In the genomic region with DNA sequence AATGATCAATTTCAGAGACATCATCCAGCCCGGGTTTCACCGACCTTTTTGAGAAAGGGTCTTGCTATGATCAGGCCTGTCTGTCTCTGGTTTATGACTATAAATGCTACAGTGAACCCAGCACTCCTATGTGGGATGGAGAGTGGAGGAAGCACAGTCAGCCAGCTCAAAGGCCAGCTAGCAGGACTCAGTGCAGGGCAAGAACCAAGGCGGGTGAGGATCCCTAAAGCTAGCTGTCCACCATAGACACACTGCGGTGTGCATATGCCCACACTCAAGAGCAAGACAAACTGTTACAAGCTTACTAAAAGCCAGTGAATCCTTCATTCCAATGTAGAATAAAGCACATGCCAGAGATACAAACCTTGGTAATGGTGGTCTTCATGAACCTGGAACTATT, we compare ENCODE assay signal across 27 mouse cellular contexts. TPM values are rescaled to one million over a fixed set of nuclear protein-coding genes. Genes with fewer than 3 reads are reported as not detected.
DNase-seq lines count a peak whose midpoint lies in the region; ATAC-seq and TF ChIP-seq lines count a peak whose summit lies in the region.
"Had no signal": no experiment of that assay in that cellular context is flagged by ENCODE, and none has a peak within 500 bp of the region (broad histone marks: within the 10 kb centered on the region; RNA-seq: fewer than 3 reads in every experiment).

No protein-coding gene starts in this region.

- no peak for ATAC-seq in stomach, postnatal 0 days (ENCODE audit: low FRiP score, low TSS enrichment)
- ATAC-seq: activated CD4-positive, CD25-positive, alpha-beta regulatory T cell, adult 4 months; CD4-positive, CD25-positive, alpha-beta regulatory T cell, adult 4 months; forebrain, embryonic 14.5 days; forebrain, embryonic 16.5 days; Patski had no signal

- H3K27ac ChIP-seq in CH12.LX (ENCODE audit: insufficient read depth, low read depth): no peak overlapping the region
- H3K27ac ChIP-seq in stomach, postnatal 0 days (replicated peaks): no peak overlapping the region
- H3K27ac ChIP-seq: embryonic facial prominence, embryonic 13.5 days; embryonic facial prominence, embryonic 15.5 days; forebrain, embryonic 10.5 days; forebrain, embryonic 12.5 days had no signal

- peak; percentile 8 for DNase-seq in 416B (ENCODE audit: low read depth)
- no peak for DNase-seq in CH12.LX (ENCODE audit: extremely low read depth)
- DNase-seq in stomach, postnatal 0 days (ENCODE audit: low spot score): peak; percentile 9
- DNase-seq in spleen, postnatal 4 days (ENCODE audit: low spot score in 2 of 2): no peak
- no peak for DNase-seq in lung, postnatal 25 days (ENCODE audit: low spot score)
- no peak for DNase-seq in thymus, adult 18-20 months
- DNase-seq: adrenal gland, adult 8-10 months; adrenal gland, postnatal 14 days; adrenal gland, postnatal 36 days; B cell, adult 2 months; cerebellum, adult 11-12 months; cerebellum, adult 2 months; cerebellum, adult 9-10 months; cerebellum, postnatal 10 days; cerebellum, postnatal 25 days; embryo, embryonic 11 days had no signal

- dilution Hi-C loops in CH12.LX (cut with MboI; ENCODE audit: extremely low pct_ligation_motif_present, extremely low pct_unique_long_range_greater_than_20kb, low sequenced_read_pairs): no loop called here

- no peaks in the 10 kb centered on the region for H3K9me3 ChIP-seq in CH12.LX (replicated peaks; ENCODE audit: low read length)
- H3K9me3 ChIP-seq in stomach, postnatal 0 days (ENCODE audit: control insufficient read depth, low read length): no peaks in the 10 kb centered on the region
- H3K9me3 ChIP-seq: embryonic facial prominence, embryonic 13.5 days; embryonic facial prominence, embryonic 15.5 days; forebrain, embryonic 10.5 days; forebrain, embryonic 12.5 days had no signal

- H3ac ChIP-seq in myocyte (ENCODE audit: control insufficient read depth, insufficient read length): no peak overlapping the region

- TF ChIP-seq POLR2A in CH12.LX (IDR thresholded peaks at IDR 0.05; ENCODE audit: low read depth, low read length): peak; percentile 19; the same call in 1 of the 2 replicates
- no peak for TF ChIP-seq POLR2A in myocyte (IDR thresholded peaks at IDR 0.05; ENCODE audit: insufficient read length, low read depth)

- WGBS in stomach, postnatal 0 days: 84% methylated on average over 4 of the region's 4 CpGs

- peaks cover 0 to 32% of the 10 kb centered on the region in 2 experiments; a peak in 2 of 4 replicates for H3K4me1 ChIP-seq in CH12.LX (ENCODE audit: control insufficient read depth in 1 of 2, insufficient read depth in 2 of 2)
- no peaks in the 10 kb centered on the region for H3K4me1 ChIP-seq in stomach, postnatal 0 days (replicated peaks; ENCODE audit: control insufficient read depth, insufficient read depth)

- H3K4me3 ChIP-seq in CH12.LX (replicated peaks in 1 of 3; ENCODE audit: low read depth in 2 of 3, low read length in 2 of 3, poor library complexity in 1 of 3): no peak overlapping the region
- H3K4me3 ChIP-seq in myocyte: no peak overlapping the region
- H3K4me3 ChIP-seq in stomach, postnatal 0 days (ENCODE audit: low read depth, low read length): no peak overlapping the region
- H3K4me3 ChIP-seq: embryonic facial prominence, embryonic 13.5 days; embryonic facial prominence, embryonic 15.5 days; erythroblast, embryonic 14.5 days; forebrain, embryonic 10.5 days; forebrain, embryonic 12.5 days had no signal

- no peak overlapping the region for H3K9ac ChIP-seq in CH12.LX (ENCODE audit: insufficient read depth, low read depth)
- H3K9ac ChIP-seq in stomach, postnatal 0 days (ENCODE audit: low read length): no peak overlapping the region
- H3K9ac ChIP-seq: embryonic facial prominence, embryonic 13.5 days; embryonic facial prominence, embryonic 15.5 days; forebrain, embryonic 12.5 days had no signal

- H3K27me3 ChIP-seq in CH12.LX (replicated peaks): no peaks in the 10 kb centered on the region
- no peaks in the 10 kb centered on the region for H3K27me3 ChIP-seq in myocyte (ENCODE audit: control insufficient read depth, insufficient read depth, insufficient read length)
- H3K27me3 ChIP-seq in stomach, postnatal 0 days (ENCODE audit: control insufficient read depth, insufficient read depth, low read length): no peaks in the 10 kb centered on the region
- H3K27me3 ChIP-seq: embryonic facial prominence, embryonic 13.5 days; embryonic facial prominence, embryonic 15.5 days; forebrain, embryonic 12.5 days; Patski had no signal

- no peak for TF ChIP-seq CTCF in CH12.LX (conservative IDR thresholded peaks at IDR 0.05 in 1 of 2, IDR thresholded peaks at IDR 0.05 in 1 of 2; ENCODE audit: low read depth in 2 of 2, low read length in 2 of 2)
- no peak for TF ChIP-seq CTCF in stomach, postnatal 0 days (IDR thresholded peaks at IDR 0.05; ENCODE audit: low read depth)

- no peak for TF ChIP-seq RAD21 in CH12.LX (IDR thresholded peaks at IDR 0.05; ENCODE audit: low read depth, low read length)

- no peak overlapping the region for H3K4me2 ChIP-seq in CH12.LX (ENCODE audit: insufficient read depth, low read depth, poor library complexity, severe bottlenecking)
- no peak overlapping the region for H3K4me2 ChIP-seq in myocyte (ENCODE audit: low read depth)
- H3K4me2 ChIP-seq in stomach, postnatal 0 days (replicated peaks; ENCODE audit: low read depth): no peak overlapping the region
- H3K4me2 ChIP-seq: embryonic facial prominence, embryonic 13.5 days; embryonic facial prominence, embryonic 15.5 days; forebrain, embryonic 12.5 days had no signal

- H3K79me2 ChIP-seq in CH12.LX (replicated peaks; ENCODE audit: control insufficient read depth, extremely low read depth, insufficient read depth, poor library complexity, severe bottlenecking) (peaks cover 20% of the 10 kb centered on the region), myocyte (ENCODE audit: control insufficient read depth, insufficient read depth) (peaks cover 24% of the 10 kb centered on the region)

- in situ Hi-C loops in CH12.LX (cut with MboI; ENCODE audit: low pct_ligation_motif_present, low pct_unique_long_range_greater_than_20kb, low sequenced_read_pairs): loop anchor here (25.0 kb wide), 2 partner anchors 182 to 282 kb away; a partner anchor contains a TSS

- peaks cover 29 to 41% of the 10 kb centered on the region in 2 experiments for H3K36me3 ChIP-seq in CH12.LX (replicated peaks in 1 of 2; ENCODE audit: control insufficient read depth in 1 of 2, insufficient read depth in 1 of 2, low read length in 1 of 2)
- H3K36me3 ChIP-seq in myocyte (ENCODE audit: control insufficient read depth, insufficient read depth): peaks cover 27% of the 10 kb centered on the region
- H3K36me3 ChIP-seq in stomach, postnatal 0 days (ENCODE audit: control insufficient read depth, insufficient read depth, low read length): peaks cover 2% of the 10 kb centered on the region

- no peak for TF ChIP-seq EP300 in CH12.LX (IDR thresholded peaks at IDR 0.05; ENCODE audit: low read length)
- TF ChIP-seq EP300 in stomach, postnatal 0 days (optimal IDR thresholded peaks at IDR 0.05): no peak

TF ChIP-seq in CH12.LX, 34 proteins besides CTCF, POLR2A, EP300 and RAD21 (continues in another document):
- TF ChIP-seq MAX (IDR thresholded peaks at IDR 0.05; ENCODE audit: low read length) (no peak), MAFK (IDR thresholded peaks at IDR 0.05; ENCODE audit: insufficient replicate concordance, low read length) (no peak), SIN3A (IDR thresholded peaks at IDR 0.05; ENCODE audit: low read length) (no peak), ZC3H11A (IDR thresholded peaks at IDR 0.05; ENCODE audit: low read depth, low read length) (no peak), ELF1 (IDR thresholded peaks at IDR 0.05; ENCODE audit: low read depth, low read length) (no peak), MEF2A (IDR thresholded peaks at IDR 0.05; ENCODE audit: borderline replicate concordance, low read depth, low read length) (no peak), HCFC1 (IDR thresholded peaks at IDR 0.05; ENCODE audit: low read depth, low read length) (no peak), MAZ (IDR thresholded peaks at IDR 0.05; ENCODE audit: low read depth, low read length) (no peak), GABPA (IDR thresholded peaks at IDR 0.05; ENCODE audit: insufficient replicate concordance, low read depth, low read length) (no peak), ZMIZ1 (IDR thresholded peaks at IDR 0.05; ENCODE audit: low read depth, low read length) (peak; percentile 70; the same call in 1 of the 2 replicates), ZKSCAN1 (IDR thresholded peaks at IDR 0.05; ENCODE audit: borderline replicate concordance, low read depth, low read length) (no peak), JUN (IDR thresholded peaks at IDR 0.05; ENCODE audit: insufficient read depth, low read depth, low read length) (no peak)

TF ChIP-seq in myocyte, 11 proteins besides CTCF, POLR2A, EP300 and RAD21:
- TF ChIP-seq SRF (IDR thresholded peaks at IDR 0.05; ENCODE audit: control insufficient read depth, insufficient read length, low read depth) (no peak), REST (IDR thresholded peaks at IDR 0.05; ENCODE audit: insufficient read depth, insufficient read length) (no peak), POLR2AphosphoS2 (IDR thresholded peaks at IDR 0.05; ENCODE audit: insufficient read length, low read depth) (peak; percentile 83), E2F4 (IDR thresholded peaks at IDR 0.05; ENCODE audit: insufficient read depth) (no peak)

RNA-seq across cellular contexts. Expression of a gene that starts 4.1 kb away (rescaled TPM):
- total RNA-seq in CH12.LX (2012; rRNA removed) (1,979 and 2,045 TPM in 2 replicates), CH12.LX (2014; rRNA removed) (1,623 and 1,663 TPM in 2 replicates)
- polyA plus RNA-seq in CH12.LX (2012; ENCODE audit: insufficient read length, low read depth) (191 and 388 TPM in 2 replicates), myocyte (2012; fragmentation: generic; extraction: Trizol) (1,874 TPM)
- 609 and 626 TPM in 2 replicates for polyA plus RNA-seq in stomach, postnatal 0 days (2015; fragmentation: Nextera tagmentation; extraction: Ambion mirVana)

RNA-seq across cellular contexts. Expression of a gene that starts 21.7 kb away (rescaled TPM):
- total RNA-seq in CH12.LX (2012; rRNA removed): 1.0 and 1.5 TPM in 2 replicates
- total RNA-seq in CH12.LX (2014; rRNA removed): 0.23 and 0.59 TPM in 2 replicates
- 1.0 and 1.5 TPM in 2 replicates for polyA plus RNA-seq in CH12.LX (2012; ENCODE audit: insufficient read length, low read depth)
- polyA plus RNA-seq in myocyte (2012; fragmentation: generic; extraction: Trizol): 2.6 TPM
- polyA plus RNA-seq in stomach, postnatal 0 days (2015; fragmentation: Nextera tagmentation; extraction: Ambion mirVana): 10.1 and 11.7 TPM in 2 replicates

Comparison
In these comparisons a context has a peak if more than half of its experiments do, and no peak if none do; other contexts are left out.
1. DNase-seq: peak in 416B (single experiment) and stomach, postnatal 0 days (single experiment); none in CH12.LX (single experiment), spleen, postnatal 4 days (0 of 2), lung, postnatal 25 days (single experiment) and thymus, adult 18-20 months (0 of 2).